Mouse (Mus musculus) MEL (cell line): ENCODE results near the gene Gng12.

Experiments used
- CHD1 ChIP-seq: IDR thresholded peaks from 2 replicates; pipeline ENCODE4 v1.6.1; 2012; ENCODE audit warnings: low read depth, mild to moderate bottlenecking, inconsistent platforms, low read length, improper control_type of control experiment
- CHD2 ChIP-seq: IDR thresholded peaks from 2 replicates; pipeline ENCODE4 v1.6.1; 2011; ENCODE audit warnings: low read length, improper control_type of control experiment
- CTCF ChIP-seq, 3 experiments: IDR thresholded peaks in 2 of 3; conservative IDR thresholded peaks in 1 of 3; 2 replicates each; pipeline ENCODE4 v1.5.1; 2011 to 2012; ENCODE audit warnings: low read length in 3 of 3, low read depth in 2 of 3, mild to moderate bottlenecking in 2 of 3, improper control_type of control experiment in 1 of 3, inconsistent platforms in 1 of 3, mixed read lengths in 1 of 3, moderate library complexity in 1 of 3; ENCODE audit not compliant: control insufficient read depth in 1 of 3, insufficient read depth in 1 of 3, poor library complexity in 1 of 3, severe bottlenecking in 1 of 3
- E2F4 ChIP-seq: IDR thresholded peaks from 2 replicates; pipeline ENCODE4 v1.6.1; 2011; ENCODE audit warnings: low read depth, low read length, improper control_type of control experiment, borderline replicate concordance
- HCFC1 ChIP-seq: IDR thresholded peaks from 2 replicates; pipeline ENCODE4 v1.6.1; 2012; ENCODE audit warnings: low read depth, mild to moderate bottlenecking, inconsistent platforms, low read length, improper control_type of control experiment, moderate library complexity
- MEF2A ChIP-seq: IDR thresholded peaks from 2 replicates; pipeline ENCODE4 v1.6.1; 2014; ENCODE audit warnings: low read depth, mild to moderate bottlenecking, inconsistent platforms, low read length, improper control_type of control experiment; ENCODE audit not compliant: poor library complexity, insufficient replicate concordance, severe bottlenecking; ENCODE audit errors: extremely low read depth
- POLR2A ChIP-seq, 2 experiments: IDR thresholded peaks; 2 replicates each; pipeline ENCODE4 v1.6.1; 2011 to 2012; ENCODE audit warnings: low read length in 2 of 2, mild to moderate bottlenecking in 2 of 2, control low read depth in 1 of 2, improper control_type of control experiment in 1 of 2, low read depth in 1 of 2, moderate library complexity in 1 of 2; ENCODE audit not compliant: control insufficient read depth in 1 of 2, insufficient read depth in 1 of 2, poor library complexity in 1 of 2
- TCF12 ChIP-seq: IDR thresholded peaks from 2 replicates; pipeline ENCODE4 v1.6.1; 2014; ENCODE audit warnings: low read depth, mild to moderate bottlenecking, inconsistent platforms, low read length, improper control_type of control experiment, moderate library complexity
- ZMIZ1 ChIP-seq: IDR thresholded peaks from 2 replicates; pipeline ENCODE4 v1.6.1; 2012; ENCODE audit warnings: low read depth, mild to moderate bottlenecking, inconsistent platforms, low read length, improper control_type of control experiment, moderate library complexity

DNA sequence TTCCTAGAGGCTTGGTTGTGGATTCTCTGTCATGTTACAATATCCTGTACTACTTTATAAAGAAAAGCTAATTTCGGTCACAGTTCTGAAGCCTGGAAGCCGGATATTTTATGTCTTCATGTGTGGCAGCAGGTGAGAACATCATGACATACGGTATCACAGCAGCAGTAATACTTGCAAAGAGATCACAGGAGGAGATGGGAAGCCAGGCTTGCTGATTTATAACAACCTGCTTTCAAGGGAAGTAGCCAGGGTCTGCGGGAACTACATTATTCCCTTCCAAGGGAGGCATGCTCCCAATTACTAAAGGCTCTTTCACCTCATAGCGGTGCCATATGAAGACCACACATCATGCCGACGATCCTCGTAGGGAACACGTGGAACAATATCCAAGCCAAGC is 92.2 kb downstream of the Gng12 start:
- TF ChIP-seq E2F4 (no peak), HCFC1 (no peak), TCF12 (no peak), CTCF (IDR thresholded peaks at IDR 0.05 in 2 of 3, conservative IDR thresholded peaks at IDR 0.05 in 1 of 3; ENCODE audit: control insufficient read depth in 1 of 3, insufficient read depth in 1 of 3, low read depth in 2 of 3, low read length in 3 of 3, poor library complexity in 1 of 3, severe bottlenecking in 1 of 3) (no peak), CHD2 (no peak), ZMIZ1 (no peak), MEF2A (no peak), CHD1 (no peak), POLR2A (IDR thresholded peaks at IDR 0.05; ENCODE audit: control insufficient read depth in 1 of 2, insufficient read depth in 1 of 2, low read depth in 1 of 2, low read length in 2 of 2, poor library complexity in 1 of 2) (no peak)
